Mouse (Mus musculus): ENCODE measurements around the gene Asb2. TPM values are rescaled to one million over a fixed set of nuclear protein-coding genes. Genes with fewer than 3 reads are reported as not detected.
A peak's percentile ranks its signal among the peaks of the same experiment; 100 is the strongest.

Asb2 gene
- total RNA-seq, 1 experiment, result 0.27 TPM

DNA sequence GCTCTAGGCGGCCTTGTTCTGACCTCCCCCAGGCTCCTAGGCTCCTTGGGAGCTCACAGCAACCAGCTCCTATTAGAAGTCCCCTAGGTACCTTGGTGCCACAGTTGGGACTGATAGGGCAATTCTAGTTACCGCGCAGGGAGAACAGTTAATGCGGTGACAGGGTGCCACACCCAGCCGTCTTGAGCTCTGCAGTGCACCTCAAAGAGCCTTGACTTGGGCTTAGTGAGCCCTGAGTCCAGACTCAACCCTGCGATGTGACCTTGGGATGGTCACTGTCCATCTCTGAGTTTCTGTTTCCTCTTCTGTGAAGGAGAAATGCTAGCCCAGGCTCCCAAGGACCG is 12.5 kb upstream of the Asb2 start:
- no peaks in the 10 kb centered on the region for H3K9me3 ChIP-seq (ENCODE audit: control insufficient read depth, insufficient read depth, low read depth, low read length)
- no peak overlapping the region for H3K9ac ChIP-seq (ENCODE audit: insufficient read depth, low read depth, low read length, poor library complexity, severe bottlenecking)
- no peak for DNase-seq (ENCODE audit: low read depth, low spot score)
- no peak overlapping the region for H3K27ac ChIP-seq (ENCODE audit: insufficient read depth, low read depth, low read length, poor library complexity, severe bottlenecking)
- H3K4me1 ChIP-seq (ENCODE audit: control insufficient read depth in 2 of 2, insufficient read depth in 2 of 2, low read length in 2 of 2, poor library complexity in 1 of 2), result no peaks in the 10 kb centered on the region
- H3K4me3 ChIP-seq (ENCODE audit: insufficient read depth in 1 of 2, low read depth in 1 of 2, low read length in 2 of 2, poor library complexity in 1 of 2, severe bottlenecking in 1 of 2), result peak overlapping the region in 1 of 2 experiments; percentile 28; a peak in 1 of 4 replicates
- no peak for TF ChIP-seq ZC3H11A (IDR thresholded peaks at IDR 0.05; ENCODE audit: borderline replicate concordance, low read depth, low read length)
- no peak for TF ChIP-seq CHD2 (IDR thresholded peaks at IDR 0.05; ENCODE audit: low read depth, low read length)
- no peak for TF ChIP-seq HCFC1 (IDR thresholded peaks at IDR 0.05; ENCODE audit: borderline replicate concordance, insufficient read depth, low read length)
- no peak for TF ChIP-seq MAFK (IDR thresholded peaks at IDR 0.05; ENCODE audit: insufficient read depth, low read depth, low read length)
- no peak for TF ChIP-seq ZNF384 (IDR thresholded peaks at IDR 0.05; ENCODE audit: low read depth, low read length)
- in situ Hi-C loops (cut with MboI; ENCODE audit: low sequenced_read_pairs in 2 of 2, unreplicated experiment in 2 of 2), result no loop called here
- no peaks in the 10 kb centered on the region for H3K36me3 ChIP-seq (ENCODE audit: control insufficient read depth, insufficient read depth, low read length, poor library complexity, severe bottlenecking)

DNA sequence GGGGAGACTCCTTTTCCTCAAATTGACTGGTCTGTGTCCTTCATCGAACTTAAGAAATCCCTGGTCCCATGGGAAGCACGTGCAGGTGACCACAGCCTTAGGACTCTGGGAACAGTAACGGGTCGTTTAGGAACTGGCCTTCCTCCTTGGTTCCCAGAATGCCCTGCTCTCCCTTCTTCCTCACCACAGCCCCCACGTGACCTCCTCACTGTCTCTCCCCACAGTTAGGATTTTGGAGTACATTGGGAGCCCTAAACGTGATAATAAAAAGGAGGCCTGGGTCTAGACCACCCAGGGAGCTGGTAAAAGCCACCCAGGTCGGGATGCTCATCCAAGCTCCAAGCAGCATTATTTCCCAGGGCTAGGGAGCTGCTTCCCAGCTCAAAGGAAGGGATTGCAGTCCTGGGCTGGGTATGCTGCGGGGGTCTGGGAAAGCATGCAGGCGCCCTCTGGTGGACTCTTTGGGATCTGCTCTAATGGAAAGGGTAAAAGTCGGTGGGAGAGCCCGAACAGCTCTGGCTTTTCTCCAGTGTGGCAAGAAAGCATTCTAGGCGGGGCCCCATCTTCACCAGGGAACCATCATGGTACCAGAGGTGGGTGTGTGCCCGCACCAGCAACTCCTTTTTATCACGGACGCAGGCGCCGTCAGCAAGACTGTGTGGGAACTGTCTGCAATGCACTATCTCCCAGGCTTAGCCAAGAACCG is 12.0 kb upstream of the Asb2 start:
- H3K4me1 ChIP-seq (ENCODE audit: control insufficient read depth in 2 of 2, insufficient read depth in 2 of 2, low read length in 2 of 2, poor library complexity in 1 of 2), result no peaks in the 10 kb centered on the region
- H3K9me3 ChIP-seq (ENCODE audit: control insufficient read depth, insufficient read depth, low read depth, low read length), result no peaks in the 10 kb centered on the region
- peak overlapping the region in 1 of 2 experiments; percentile 28; a peak in 1 of 4 replicates for H3K4me3 ChIP-seq (ENCODE audit: insufficient read depth in 1 of 2, low read depth in 1 of 2, low read length in 2 of 2, poor library complexity in 1 of 2, severe bottlenecking in 1 of 2)
- no peak overlapping the region for H3K27ac ChIP-seq (ENCODE audit: insufficient read depth, low read depth, low read length, poor library complexity, severe bottlenecking)
- peak; percentile 81 for DNase-seq (ENCODE audit: low read depth, low spot score)
- H3K9ac ChIP-seq (ENCODE audit: insufficient read depth, low read depth, low read length, poor library complexity, severe bottlenecking), result no peak overlapping the region; the same call in 1 of the 2 replicates
- no peaks in the 10 kb centered on the region for H3K36me3 ChIP-seq (ENCODE audit: control insufficient read depth, insufficient read depth, low read length, poor library complexity, severe bottlenecking)
- TF ChIP-seq CHD2 (IDR thresholded peaks at IDR 0.05; ENCODE audit: low read depth, low read length) (no peak), ZC3H11A (IDR thresholded peaks at IDR 0.05; ENCODE audit: borderline replicate concordance, low read depth, low read length) (peak; percentile 45; the same call in 1 of the 2 replicates)
- in situ Hi-C loops (cut with MboI; ENCODE audit: low sequenced_read_pairs in 2 of 2, unreplicated experiment in 2 of 2), result no loop called here

DNA sequence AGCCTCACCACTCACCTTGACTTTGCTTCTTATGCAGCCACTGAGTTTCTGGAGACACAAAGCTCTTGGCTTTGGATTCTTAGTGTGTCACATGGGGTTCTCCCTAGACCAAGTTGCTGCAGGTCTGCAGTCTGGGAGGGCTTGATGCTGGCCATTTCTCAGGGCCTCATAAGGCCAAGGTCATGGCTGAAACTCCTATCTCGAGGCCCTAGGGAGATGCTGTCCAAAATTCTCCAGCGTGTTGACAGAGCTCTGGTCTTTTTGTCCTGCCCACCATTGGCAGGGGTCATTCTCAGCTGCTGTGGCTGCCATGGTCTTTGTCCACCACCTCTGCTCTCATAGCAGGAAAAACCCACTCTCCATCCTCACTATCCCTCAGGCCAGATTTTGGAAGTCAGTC is 11.4 kb upstream of the Asb2 start:
- no peaks in the 10 kb centered on the region for H3K36me3 ChIP-seq (ENCODE audit: control insufficient read depth, insufficient read depth, low read length, poor library complexity, severe bottlenecking)
- in situ Hi-C loops (cut with MboI; ENCODE audit: low sequenced_read_pairs in 2 of 2, unreplicated experiment in 2 of 2), result no loop called here
- H3K9me3 ChIP-seq (ENCODE audit: control insufficient read depth, insufficient read depth, low read depth, low read length), result no peaks in the 10 kb centered on the region
- TF ChIP-seq ZC3H11A (IDR thresholded peaks at IDR 0.05; ENCODE audit: borderline replicate concordance, low read depth, low read length) (no peak), CHD2 (IDR thresholded peaks at IDR 0.05; ENCODE audit: low read depth, low read length) (no peak), ZNF384 (IDR thresholded peaks at IDR 0.05; ENCODE audit: low read depth, low read length) (no peak), MAFK (IDR thresholded peaks at IDR 0.05; ENCODE audit: insufficient read depth, low read depth, low read length) (no peak), HCFC1 (IDR thresholded peaks at IDR 0.05; ENCODE audit: borderline replicate concordance, insufficient read depth, low read length) (no peak)
- H3K4me1 ChIP-seq (ENCODE audit: control insufficient read depth in 2 of 2, insufficient read depth in 2 of 2, low read length in 2 of 2, poor library complexity in 1 of 2), result no peaks in the 10 kb centered on the region
- H3K9ac ChIP-seq (ENCODE audit: insufficient read depth, low read depth, low read length, poor library complexity, severe bottlenecking), result no peak overlapping the region
- no peak overlapping the region for H3K27ac ChIP-seq (ENCODE audit: insufficient read depth, low read depth, low read length, poor library complexity, severe bottlenecking)
- no peak for DNase-seq (ENCODE audit: low read depth, low spot score)
- H3K4me3 ChIP-seq (ENCODE audit: insufficient read depth in 1 of 2, low read depth in 1 of 2, low read length in 2 of 2, poor library complexity in 1 of 2, severe bottlenecking in 1 of 2), result no peak overlapping the region

DNA sequence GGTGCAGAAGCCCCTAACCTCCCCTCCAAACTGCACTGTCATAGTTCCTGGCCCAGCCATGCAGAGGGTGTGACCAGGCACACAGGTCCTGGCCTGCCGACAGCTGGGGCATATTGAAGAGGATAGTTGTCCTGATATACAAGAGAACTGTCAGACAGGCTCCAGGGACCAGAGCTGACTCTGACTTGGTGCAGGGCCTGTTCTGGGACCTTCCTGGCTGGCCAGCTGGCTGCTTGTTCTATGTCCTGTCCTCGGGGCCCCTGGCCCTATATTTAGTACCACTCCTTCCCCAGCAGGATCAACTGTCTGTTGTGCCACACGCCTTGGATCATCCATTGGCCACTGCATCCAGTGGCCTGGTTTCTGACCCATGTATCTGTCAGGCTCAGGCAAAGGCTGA is 6.5 kb upstream of the Asb2 start:
- no peak overlapping the region for H3K9ac ChIP-seq (ENCODE audit: insufficient read depth, low read depth, low read length, poor library complexity, severe bottlenecking)
- no peak overlapping the region for H3K27ac ChIP-seq (ENCODE audit: insufficient read depth, low read depth, low read length, poor library complexity, severe bottlenecking)
- H3K36me3 ChIP-seq (ENCODE audit: control insufficient read depth, insufficient read depth, low read length, poor library complexity, severe bottlenecking), result no peaks in the 10 kb centered on the region
- H3K4me1 ChIP-seq (ENCODE audit: control insufficient read depth in 2 of 2, insufficient read depth in 2 of 2, low read length in 2 of 2, poor library complexity in 1 of 2), result no peaks in the 10 kb centered on the region
- in situ Hi-C loops (cut with MboI; ENCODE audit: low sequenced_read_pairs in 2 of 2, unreplicated experiment in 2 of 2), result no loop called here
- H3K4me3 ChIP-seq (ENCODE audit: insufficient read depth in 1 of 2, low read depth in 1 of 2, low read length in 2 of 2, poor library complexity in 1 of 2, severe bottlenecking in 1 of 2), result no peak overlapping the region
- DNase-seq (ENCODE audit: low read depth, low spot score), result no peak
- H3K9me3 ChIP-seq (ENCODE audit: control insufficient read depth, insufficient read depth, low read depth, low read length), result no peaks in the 10 kb centered on the region
- TF ChIP-seq MAFK (IDR thresholded peaks at IDR 0.05; ENCODE audit: insufficient read depth, low read depth, low read length) (no peak), CHD2 (IDR thresholded peaks at IDR 0.05; ENCODE audit: low read depth, low read length) (no peak), ZC3H11A (IDR thresholded peaks at IDR 0.05; ENCODE audit: borderline replicate concordance, low read depth, low read length) (no peak), HCFC1 (IDR thresholded peaks at IDR 0.05; ENCODE audit: borderline replicate concordance, insufficient read depth, low read length) (no peak), ZNF384 (IDR thresholded peaks at IDR 0.05; ENCODE audit: low read depth, low read length) (no peak)

All from ES-E14 (cell line).